Mouse (Mus musculus) forebrain, embryonic 16.5 days (tissue): ENCODE results near the gene Gpr135. TPM values are rescaled to one million over a fixed set of nuclear protein-coding genes. Genes with fewer than 3 reads are reported as not detected.

Experiments used
- polyA plus RNA-seq: library from polyadenylated mRNA; unstranded; fragments of >200 nt; fragmentation: Nextera tagmentation; extraction: Ambion mirVana; gene quantifications from 2 replicates; pipeline ENCODE4 v1.2.1, GENCODE M21; 2015

Gpr135 gene
- polyA plus RNA-seq, 1 experiment from 2014 or later: 5.2 TPM

Other genes starting within 250 kb of the Gpr135 start
- gene Daam1, start 240.0 kb downstream of the Gpr135 start, polyA plus RNA-seq: 28.1 and 29.7 TPM in 2 replicates
- 7.7 and 8.9 TPM in 2 replicates for gene L3hypdh, start 14.3 kb upstream of the Gpr135 start, polyA plus RNA-seq
- 120 and 128 TPM in 2 replicates for gene Jkamp, start 14.5 kb upstream of the Gpr135 start, polyA plus RNA-seq
- gene Ccdc175, start 113.9 kb upstream of the Gpr135 start, polyA plus RNA-seq: not detected in 2 replicates